In genomic region chr1:180420496-180421164, GRCm38 (mm10) we compare ENCODE assay signal across 7 mouse cellular contexts.
DNase-seq lines count a peak whose midpoint lies in the region; ATAC-seq and TF ChIP-seq lines count a peak whose summit lies in the region.

No protein-coding gene starts in this region.

- H3K9ac ChIP-seq in liver, adult 2 months (ENCODE audit: low read depth, low read length) = no peak overlapping the region
- H3K9ac ChIP-seq in liver, postnatal 0 days (replicated peaks) = no peak overlapping the region
- 0 out of 2 replicates have a peak overlapping the region, but pooled peaks have one; percentile 20 for H3K9ac ChIP-seq in hindbrain, embryonic 13.5 days
- H3K9ac ChIP-seq in neural tube, embryonic 13.5 days = no peak overlapping the region; the same call in 1 of the 2 replicates

- TF ChIP-seq CTCF in liver, adult 2 months (IDR thresholded peaks at IDR 0.05; ENCODE audit: low read depth, low read length) = no peak
- no peak for TF ChIP-seq CTCF in liver, postnatal 0 days (IDR thresholded peaks at IDR 0.05; ENCODE audit: low read depth)

- ATAC-seq in liver, postnatal 0 days = no peak
- peak; percentile 77 for ATAC-seq in hindbrain, embryonic 13.5 days (ENCODE audit: low FRiP score)
- ATAC-seq in neural tube, embryonic 13.5 days (ENCODE audit: low read depth) = peak; percentile 73

- no peak for TF ChIP-seq POLR2A in liver, adult 2 months (IDR thresholded peaks at IDR 0.05; ENCODE audit: extremely low read depth, insufficient read depth, low read length)

- WGBS in liver, adult 2 months = 46% methylated on average over 8 of the region's 8 CpGs
- WGBS in liver, postnatal 0 days (ENCODE audit: insufficient replicate concordance) = 74% methylated on average over 8 of the region's 8 CpGs
- 22% methylated on average over 8 of the region's 8 CpGs for WGBS in hindbrain, embryonic 13.5 days
- WGBS in neural tube, embryonic 13.5 days = 30% methylated on average over 8 of the region's 8 CpGs

- peak; percentile 66 for DNase-seq in liver, adult 2 months (ENCODE audit: extremely low read depth, low read depth, low spot score)
- DNase-seq in liver, postnatal 0 days = no peak
- DNase-seq in cerebellum, adult 9-11 months = peak; percentile 62
- DNase-seq in liver = no peak
- no peak for DNase-seq in frontal cortex, postnatal 10 days (ENCODE audit: low spot score in 2 of 2)

- no peak overlapping the region for H3K4me3 ChIP-seq in liver, adult 2 months (ENCODE audit: insufficient read depth, low read depth, low read length)
- H3K4me3 ChIP-seq in liver, postnatal 0 days (ENCODE audit: low read depth, low read length) = no peak overlapping the region
- no peak overlapping the region for H3K4me3 ChIP-seq in hindbrain, embryonic 13.5 days
- H3K4me3 ChIP-seq in neural tube, embryonic 13.5 days = no peak overlapping the region

- H3K4me2 ChIP-seq in liver, postnatal 0 days (ENCODE audit: low read depth, low read length) = no peak overlapping the region
- H3K4me2 ChIP-seq in hindbrain, embryonic 13.5 days = peak overlapping the region; percentile 31; the same call in 1 of the 2 replicates
- no peak overlapping the region for H3K4me2 ChIP-seq in neural tube, embryonic 13.5 days

- no peaks in the 10 kb centered on the region for H3K27me3 ChIP-seq in liver, adult 2 months (ENCODE audit: control insufficient read depth, insufficient read depth, low read length)
- no peaks in the 10 kb centered on the region for H3K27me3 ChIP-seq in liver, postnatal 0 days (ENCODE audit: insufficient read depth, low read length)
- no peaks in the 10 kb centered on the region for H3K27me3 ChIP-seq in hindbrain, embryonic 13.5 days
- H3K27me3 ChIP-seq in neural tube, embryonic 13.5 days = no peaks in the 10 kb centered on the region; the same call in 1 of the 2 replicates

- no peak for TF ChIP-seq EP300 in liver, postnatal 0 days (IDR thresholded peaks at IDR 0.05; ENCODE audit: low read depth)

- H3K79me2 ChIP-seq in liver, adult 2 months (ENCODE audit: control insufficient read depth, insufficient read depth, low read length) = no peaks in the 10 kb centered on the region

- H3K27ac ChIP-seq in liver, adult 2 months (replicated peaks; ENCODE audit: insufficient read depth, low read depth, low read length) = no peak overlapping the region
- no peak overlapping the region for H3K27ac ChIP-seq in liver, postnatal 0 days (ENCODE audit: low read depth)
- H3K27ac ChIP-seq in hindbrain, embryonic 13.5 days = peak overlapping the region; percentile 67
- H3K27ac ChIP-seq in neural tube, embryonic 13.5 days (replicated peaks) = peak overlapping the region; percentile 10; the same call in 1 of the 2 replicates

- H3K36me3 ChIP-seq in liver, adult 2 months (ENCODE audit: control insufficient read depth, insufficient read depth, low read length) = no peaks in the 10 kb centered on the region
- peaks cover 8% of the 10 kb centered on the region; the same call in 1 of the 2 replicates for H3K36me3 ChIP-seq in liver, postnatal 0 days (replicated peaks; ENCODE audit: insufficient read depth, low read length)
- H3K36me3 ChIP-seq in hindbrain, embryonic 13.5 days = no peaks in the 10 kb centered on the region
- H3K36me3 ChIP-seq in neural tube, embryonic 13.5 days = no peaks in the 10 kb centered on the region

- H3K4me1 ChIP-seq in liver, adult 2 months (ENCODE audit: control insufficient read depth, insufficient read depth, low read length) = peaks cover 6% of the 10 kb centered on the region
- peaks cover 4% of the 10 kb centered on the region; the same call in 1 of the 2 replicates for H3K4me1 ChIP-seq in liver, postnatal 0 days (ENCODE audit: insufficient read depth)
- peaks cover 22% of the 10 kb centered on the region for H3K4me1 ChIP-seq in hindbrain, embryonic 13.5 days (replicated peaks)
- peaks cover 28% of the 10 kb centered on the region for H3K4me1 ChIP-seq in neural tube, embryonic 13.5 days (replicated peaks)

- no peaks in the 10 kb centered on the region for H3K9me3 ChIP-seq in liver, postnatal 0 days (ENCODE audit: low read length)
- H3K9me3 ChIP-seq in hindbrain, embryonic 13.5 days = no peaks in the 10 kb centered on the region
- no peaks in the 10 kb centered on the region for H3K9me3 ChIP-seq in neural tube, embryonic 13.5 days

Comparison
In these comparisons a context has a peak if more than half of its experiments do, and no peak if none do; other contexts are left out.
1. DNase-seq: peak in liver, adult 2 months (single experiment) and cerebellum, adult 9-11 months (single experiment); none in liver, postnatal 0 days (single experiment), liver (single experiment) and frontal cortex, postnatal 10 days (0 of 2).
2. H3K27ac ChIP-seq: peak in hindbrain, embryonic 13.5 days (single experiment) and neural tube, embryonic 13.5 days (single experiment); none in liver, adult 2 months (single experiment) and liver, postnatal 0 days (single experiment).